Mouse (Mus musculus) myocyte (in vitro differentiated cells): ENCODE results near the gene Hagh.

ENCODE experiments used
- CEBPB ChIP-seq: IDR thresholded peaks from 2 replicates; pipeline ENCODE4 v1.6.1; 2011; ENCODE audit warnings: mild to moderate bottlenecking, moderate library complexity; ENCODE audit not compliant: poor library complexity, insufficient read depth, severe bottlenecking
- E2F4 ChIP-seq: IDR thresholded peaks from one replicate; pipeline ENCODE4 v1.6.1; 2011; ENCODE audit warnings: mild to moderate bottlenecking, control low read depth, moderate library complexity; ENCODE audit not compliant: insufficient read depth
- MAX ChIP-seq: IDR thresholded peaks from one replicate; pipeline ENCODE4 v1.6.1; 2011; ENCODE audit warnings: low read depth, mild to moderate bottlenecking, control low read depth
- MYOD1 ChIP-seq, 3 experiments: IDR thresholded peaks; one replicate each; pipeline ENCODE4 v1.6.1; 2011; ENCODE audit warnings: control low read depth in 2 of 3, low read depth in 2 of 3, mild to moderate bottlenecking in 2 of 3, moderate library complexity in 1 of 3; ENCODE audit not compliant: insufficient read length in 2 of 3, control insufficient read depth in 1 of 3
- MYOG ChIP-seq, 3 experiments: IDR thresholded peaks; one replicate each; pipeline ENCODE4 v1.6.1; 2011; ENCODE audit warnings: control low read depth in 2 of 3, low read depth in 2 of 3, mild to moderate bottlenecking in 2 of 3; ENCODE audit not compliant: insufficient read length in 2 of 3, control insufficient read depth in 1 of 3, insufficient read depth in 1 of 3
- POLR2A ChIP-seq: IDR thresholded peaks from one replicate; pipeline ENCODE4 v1.6.1; 2011; ENCODE audit warnings: low read depth, mild to moderate bottlenecking, control low read depth, moderate library complexity; ENCODE audit not compliant: insufficient read length
- POLR2AphosphoS2 ChIP-seq: IDR thresholded peaks from one replicate; pipeline ENCODE4 v1.6.1; 2011; ENCODE audit warnings: low read depth, control low read depth; ENCODE audit not compliant: insufficient read length
- REST ChIP-seq: IDR thresholded peaks from one replicate; pipeline ENCODE4 v1.6.1; 2011; ENCODE audit warnings: mild to moderate bottlenecking, control low read depth, moderate library complexity; ENCODE audit not compliant: insufficient read depth, insufficient read length
- SRF ChIP-seq: IDR thresholded peaks from one replicate; pipeline ENCODE4 v1.6.1; 2011; ENCODE audit warnings: low read depth; ENCODE audit not compliant: control insufficient read depth, insufficient read length
- TCF12 ChIP-seq: IDR thresholded peaks from one replicate; pipeline ENCODE4 v1.6.1; 2011; ENCODE audit warnings: mild to moderate bottlenecking, control low read depth; ENCODE audit not compliant: poor library complexity, insufficient read depth, severe bottlenecking
- TCF3 ChIP-seq: IDR thresholded peaks from one replicate; pipeline ENCODE4 v1.6.1; 2011; ENCODE audit warnings: low read depth, control low read depth; ENCODE audit not compliant: insufficient read length
- USF1 ChIP-seq: IDR thresholded peaks from one replicate; pipeline ENCODE4 v1.6.1; 2011; ENCODE audit warnings: low read depth, mild to moderate bottlenecking, control low read depth, moderate library complexity

GRCm38 (mm10) chr17:24890151-24891092 lies 50.5 kb downstream of the Hagh start:
- TF ChIP-seq POLR2A, result peak; percentile 34
- TF ChIP-seq MAX, result no peak
- TF ChIP-seq MYOG (IDR thresholded peaks at IDR 0.05; ENCODE audit: control insufficient read depth in 1 of 3, insufficient read depth in 1 of 3, insufficient read length in 2 of 3, low read depth in 2 of 3), result no peak
- TF ChIP-seq MYOD1 (IDR thresholded peaks at IDR 0.05; ENCODE audit: control insufficient read depth in 1 of 3, insufficient read length in 2 of 3, low read depth in 2 of 3), result no peak
- TF ChIP-seq POLR2AphosphoS2, result peak; percentile 86
- TF ChIP-seq E2F4, result no peak
- TF ChIP-seq USF1, result no peak
- TF ChIP-seq CEBPB, result no peak
- TF ChIP-seq SRF, result no peak
- no peak for TF ChIP-seq TCF12
- TF ChIP-seq TCF3, result no peak
- TF ChIP-seq REST, result no peak
